Mouse (Mus musculus) midbrain, postnatal 0 days (tissue): ENCODE results near the gene Patj. TPM values are rescaled to one million over a fixed set of nuclear protein-coding genes. Genes with fewer than 3 reads are reported as not detected.
A peak's percentile ranks its signal among the peaks of the same experiment; 100 is the strongest.

ENCODE experiments used
- ATAC-seq: fragments of 200-750 bp; cut with Nextera tagmentation; 2 replicates; pipeline ENCODE4 v1.8.0; 2017; ENCODE audit warnings: moderate number of reproducible peaks, mild to moderate bottlenecking, moderate TSS enrichment, moderate library complexity; ENCODE audit not compliant: low FRiP score
- DNase-seq: peaks from one replicate; pipeline ENCODE4 v3.0.0-alpha.2; 2015; ENCODE audit warnings: low spot score
- H3K27ac ChIP-seq: fragments of 300-500 bp; sonication (generic); 2 replicates; pipeline ENCODE4 v1.5.1; 2014; ENCODE audit warnings: low read depth, mild to moderate bottlenecking, low read length, mixed read lengths
- H3K27me3 ChIP-seq: fragments of 300-500 bp; sonication (generic); 2 replicates; pipeline ENCODE4 v1.6.1; 2014; ENCODE audit warnings: low read length, control low read depth, mixed read lengths; ENCODE audit not compliant: insufficient read depth
- H3K36me3 ChIP-seq: fragments of 300-500 bp; sonication (generic); 2 replicates; pipeline ENCODE4 v1.6.1; 2014; ENCODE audit warnings: low read length, control low read depth, mixed read lengths; ENCODE audit not compliant: insufficient read depth
- H3K4me1 ChIP-seq: fragments of 300-500 bp; sonication (generic); 2 replicates; pipeline ENCODE4 v1.6.1; 2014; ENCODE audit warnings: mild to moderate bottlenecking, control low read depth, antibody characterized with exemption, low read length, mixed read lengths; ENCODE audit not compliant: insufficient read depth
- H3K4me2 ChIP-seq: fragments of 300-500 bp; sonication (generic); 2 replicates; pipeline ENCODE4 v1.6.1; 2014; ENCODE audit warnings: low read depth, mild to moderate bottlenecking, low read length, mixed read lengths; ENCODE audit not compliant: poor library complexity, severe bottlenecking
- H3K4me3 ChIP-seq: fragments of 300-500 bp; sonication (generic); 2 replicates; pipeline ENCODE4 v1.5.1; 2014; ENCODE audit warnings: low read depth, mild to moderate bottlenecking, low read length, moderate library complexity
- H3K9ac ChIP-seq: fragments of 300-500 bp; sonication (generic); replicated peaks from 2 replicates; pipeline ENCODE4 v1.6.1; 2014; ENCODE audit warnings: mild to moderate bottlenecking, low read length, moderate library complexity, mixed read lengths; ENCODE audit not compliant: poor library complexity, severe bottlenecking
- H3K9me3 ChIP-seq: fragments of 300-500 bp; sonication (generic); 2 replicates; pipeline ENCODE4 v1.6.1; 2016; ENCODE audit warnings: low read length, control low read depth
- CTCF ChIP-seq: IDR thresholded peaks from 2 replicates; pipeline ENCODE4 v1.5.1; 2016; ENCODE audit warnings: antibody characterized with exemption, mild to moderate bottlenecking
- WGBS: fragments of 180-500 bp; shearing (Covaris S2); extraction: QIAGEN DNeasy Blood & Tissue Kit; methylation state at CpG from one replicate; pipeline ENCODE4 v1.1.7; 2014; 5-methylcytosine and 5-hydroxymethylcytosine counted together
- polyA plus RNA-seq: library from polyadenylated mRNA; unstranded; fragments of >200 nt; fragmentation: Nextera tagmentation; extraction: Ambion mirVana; gene quantifications from 2 replicates; pipeline ENCODE4 v1.2.1, GENCODE M21; 2015
- total RNA-seq: library from RNA; depleted of rRNA; stranded (reverse); fragments of >200 nt; gene quantifications from 2 replicates; pipeline ENCODE4 v1.2.3, GENCODE M21; 2014; rRNA removed

Patj gene
- total RNA-seq, result 16.9 and 74.8 TPM in 2 replicates
- polyA plus RNA-seq, result 6.9 and 7.7 TPM in 2 replicates

- ATAC-seq (peak; percentile 88), DNase-seq (peak; percentile 69)
- peak; percentile 24; the same call in 1 of the 2 replicates for TF ChIP-seq CTCF
Measured at GRCm38 (mm10) chr4:98395690-98396437, at the start of gene Patj. TSS of gene Patj (plus strand) at chr4:98395785.

GRCm38 (mm10) chr4:98348580-98348979 lies 47.0 kb upstream of the Patj start:
- H3K36me3 ChIP-seq, result no peaks in the 10 kb centered on the region
- H3K27me3 ChIP-seq, result no peaks in the 10 kb centered on the region
- no peak overlapping the region for H3K27ac ChIP-seq
- no peak overlapping the region for H3K9ac ChIP-seq
- WGBS, result 92% methylated on average over 5 of the region's 5 CpGs
- H3K4me1 ChIP-seq, result no peaks in the 10 kb centered on the region
- no peak overlapping the region for H3K4me2 ChIP-seq
- H3K9me3 ChIP-seq, result no peaks in the 10 kb centered on the region
- DNase-seq, result no peak
- no peak for ATAC-seq
- TF ChIP-seq CTCF, result no peak
- H3K4me3 ChIP-seq, result no peak overlapping the region

More at GRCm38 (mm10) chr4:98395690-98396437, at the start of gene Patj:
- Histone ChIP-seq H3K4me3 (peak within 1 kb of the TSS; percentile 89), H3K4me2 (peak within 1 kb of the TSS; percentile 92), H3K27ac (peak within 1 kb of the TSS; percentile 88), H3K36me3 (no peaks in the 10 kb centered on the region), H3K27me3 (no peaks in the 10 kb centered on the region), H3K9ac (peak within 1 kb of the TSS; percentile 98), H3K9me3 (no peaks in the 10 kb centered on the region), H3K4me1 (no peaks in the 10 kb centered on the region; the same call in 1 of the 2 replicates)
- 1% methylated on average over 63 of the region's 73 CpGs for WGBS

GRCm38 (mm10) chr4:98358034-98358809 lies 37.4 kb upstream of the Patj start:
- Histone ChIP-seq H3K9me3 (no peaks in the 10 kb centered on the region), H3K27me3 (no peaks in the 10 kb centered on the region), H3K9ac (no peak overlapping the region), H3K36me3 (peaks cover 12% of the 10 kb centered on the region), H3K4me2 (no peak overlapping the region), H3K27ac (no peak overlapping the region), H3K4me1 (no peaks in the 10 kb centered on the region), H3K4me3 (no peak overlapping the region)
- 98% methylated on average over 9 of the region's 9 CpGs for WGBS
- no peak for DNase-seq
- no peak for ATAC-seq
- no peak for TF ChIP-seq CTCF

GRCm38 (mm10) chr4:98375401-98375800 lies 20.2 kb upstream of the Patj start:
- Histone ChIP-seq H3K36me3 (no peaks in the 10 kb centered on the region), H3K4me2 (no peak overlapping the region), H3K4me3 (no peak overlapping the region), H3K27ac (no peak overlapping the region), H3K4me1 (no peaks in the 10 kb centered on the region), H3K9ac (no peak overlapping the region), H3K27me3 (no peaks in the 10 kb centered on the region), H3K9me3 (no peaks in the 10 kb centered on the region)
- no peak for DNase-seq
- no peak for ATAC-seq
- 62% methylated on average over 4 of the region's 4 CpGs for WGBS
- TF ChIP-seq CTCF, result peak; percentile 35

GRCm38 (mm10) chr4:98376943-98377342 lies 18.6 kb upstream of the Patj start:
- H3K27ac ChIP-seq, result no peak overlapping the region
- H3K9ac ChIP-seq, result no peak overlapping the region
- no peak overlapping the region for H3K4me3 ChIP-seq
- H3K4me1 ChIP-seq, result peaks cover 3% of the 10 kb centered on the region
- ATAC-seq, result no peak
- H3K4me2 ChIP-seq, result no peak overlapping the region
- H3K9me3 ChIP-seq, result no peaks in the 10 kb centered on the region
- no peaks in the 10 kb centered on the region for H3K27me3 ChIP-seq
- no peak for DNase-seq
- TF ChIP-seq CTCF, result no peak
- H3K36me3 ChIP-seq, result no peaks in the 10 kb centered on the region
- 96% methylated on average over 2 of the region's 2 CpGs for WGBS
